Mouse (Mus musculus) MEL (cell line): ENCODE measurements at regions not wholly inside any gene's neighbourhood (a gene's known extent, or its start where the extent isn't known, plus 50 kb on each side); places are given as distances from the start of the nearest gene placed in this dataset.

Experiments
- DNase-seq: peaks from one replicate; pipeline ENCODE4 v3.0.0; 2011; ENCODE audit warnings: low read depth, low spot score
- H3K27ac ChIP-seq: 2 replicates; pipeline ENCODE4 v1.5.1; 2012; ENCODE audit warnings: low read depth, mild to moderate bottlenecking, control low read depth, low read length, moderate library complexity; ENCODE audit not compliant: control insufficient read depth
- H3K27me3 ChIP-seq, 2 experiments: fragments of 150-350 bp in 1 of 2; sonication (generic) in 1 of 2; 2 replicates each; pipeline ENCODE4 v1.6.1; 2012; ENCODE audit warnings: low read length in 2 of 2, mild to moderate bottlenecking in 2 of 2, improper control_type of control experiment in 1 of 2, moderate library complexity in 1 of 2; ENCODE audit not compliant: insufficient read depth in 2 of 2, control insufficient read depth in 1 of 2
- H3K36me3 ChIP-seq, 2 experiments: 2 replicates each; pipeline ENCODE4 v1.6.1; 2012 to 2014; ENCODE audit warnings: low read length in 2 of 2, improper control_type of control experiment in 1 of 2, inconsistent platforms in 1 of 2, mild to moderate bottlenecking in 1 of 2; ENCODE audit not compliant: insufficient read depth in 2 of 2, control insufficient read depth in 1 of 2
- H3K4me1 ChIP-seq, 2 experiments: fragments of 150-350 bp in 1 of 2; sonication (generic) in 1 of 2; 2 replicates each; pipeline ENCODE4 v1.6.1; 2012; ENCODE audit warnings: low read length in 2 of 2, improper control_type of control experiment in 1 of 2, mild to moderate bottlenecking in 1 of 2; ENCODE audit not compliant: insufficient read depth in 2 of 2, control insufficient read depth in 1 of 2
- H3K4me3 ChIP-seq, 2 experiments: fragments of 150-350 bp in 1 of 2; sonication (generic) in 1 of 2; 2 replicates each; pipeline ENCODE4 v1.5.1; 2012; ENCODE audit warnings: low read depth in 2 of 2, low read length in 2 of 2, mild to moderate bottlenecking in 2 of 2, moderate library complexity in 2 of 2, control low read depth in 1 of 2, improper control_type of control experiment in 1 of 2; ENCODE audit not compliant: control insufficient read depth in 1 of 2, insufficient read depth in 1 of 2
- H3K79me2 ChIP-seq: 2 replicates; pipeline ENCODE4 v1.6.1; 2012; ENCODE audit warnings: mild to moderate bottlenecking, low read length, moderate library complexity; ENCODE audit not compliant: control insufficient read depth, poor library complexity, insufficient read depth
- H3K9ac ChIP-seq: 2 replicates; pipeline ENCODE4 v1.6.1; 2012; ENCODE audit warnings: low read depth, mild to moderate bottlenecking, control low read depth, low read length, moderate library complexity; ENCODE audit not compliant: control insufficient read depth, poor library complexity, severe bottlenecking
- H3K9me3 ChIP-seq: fragments of 150-350 bp; sonication (generic); replicated peaks from 2 replicates; pipeline ENCODE4 v1.6.1; 2012; ENCODE audit warnings: mild to moderate bottlenecking, low read length, improper control_type of control experiment, moderate library complexity; ENCODE audit not compliant: insufficient read depth
- BHLHE40 ChIP-seq: IDR thresholded peaks from 2 replicates; pipeline ENCODE4 v1.6.1; 2012; ENCODE audit warnings: low read depth, mild to moderate bottlenecking, inconsistent platforms, low read length, improper control_type of control experiment, borderline replicate concordance
- CHD1 ChIP-seq: IDR thresholded peaks from 2 replicates; pipeline ENCODE4 v1.6.1; 2012; ENCODE audit warnings: low read depth, mild to moderate bottlenecking, inconsistent platforms, low read length, improper control_type of control experiment
- CHD2 ChIP-seq: IDR thresholded peaks from 2 replicates; pipeline ENCODE4 v1.6.1; 2011; ENCODE audit warnings: low read length, improper control_type of control experiment
- CTCF ChIP-seq, 3 experiments: IDR thresholded peaks in 2 of 3; conservative IDR thresholded peaks in 1 of 3; 2 replicates each; pipeline ENCODE4 v1.5.1; 2011 to 2012; ENCODE audit warnings: low read length in 3 of 3, low read depth in 2 of 3, mild to moderate bottlenecking in 2 of 3, improper control_type of control experiment in 1 of 3, inconsistent platforms in 1 of 3, mixed read lengths in 1 of 3, moderate library complexity in 1 of 3; ENCODE audit not compliant: control insufficient read depth in 1 of 3, insufficient read depth in 1 of 3, poor library complexity in 1 of 3, severe bottlenecking in 1 of 3
- GABPA ChIP-seq: IDR thresholded peaks from 2 replicates; pipeline ENCODE4 v1.6.1; 2012; ENCODE audit warnings: low read depth, mild to moderate bottlenecking, inconsistent platforms, low read length, improper control_type of control experiment, moderate library complexity
- GATA1 ChIP-seq: IDR thresholded peaks from 2 replicates; pipeline ENCODE4 v1.6.1; 2011; ENCODE audit warnings: low read depth, low read length, improper control_type of control experiment
- HCFC1 ChIP-seq: IDR thresholded peaks from 2 replicates; pipeline ENCODE4 v1.6.1; 2012; ENCODE audit warnings: low read depth, mild to moderate bottlenecking, inconsistent platforms, low read length, improper control_type of control experiment, moderate library complexity
- JUND ChIP-seq: IDR thresholded peaks from 2 replicates; pipeline ENCODE4 v1.6.1; 2011; ENCODE audit warnings: low read depth, mild to moderate bottlenecking, improper control_type of control experiment, low read length
- NRF1 ChIP-seq: IDR thresholded peaks from 2 replicates; pipeline ENCODE4 v1.6.1; 2014; ENCODE audit warnings: low read depth, mild to moderate bottlenecking, inconsistent platforms, low read length, improper control_type of control experiment, moderate library complexity; ENCODE audit not compliant: poor library complexity, insufficient read depth, severe bottlenecking
- SMC3 ChIP-seq: IDR thresholded peaks from 2 replicates; pipeline ENCODE4 v1.6.1; 2011; ENCODE audit warnings: low read depth, low read length, improper control_type of control experiment
- USF1 ChIP-seq: IDR thresholded peaks from 2 replicates; pipeline ENCODE4 v1.6.1; 2014; ENCODE audit warnings: low read depth, mild to moderate bottlenecking, inconsistent platforms, low read length, improper control_type of control experiment, moderate library complexity
- USF2 ChIP-seq, 2 experiments: IDR thresholded peaks; 2 replicates each; pipeline ENCODE4 v1.6.1; 2011 to 2012; ENCODE audit warnings: improper control_type of control experiment in 2 of 2, low read length in 2 of 2, borderline replicate concordance in 1 of 2, inconsistent platforms in 1 of 2, low read depth in 1 of 2, mild to moderate bottlenecking in 1 of 2; ENCODE audit not compliant: insufficient read depth in 1 of 2
- ZC3H11A ChIP-seq: IDR thresholded peaks from 2 replicates; pipeline ENCODE4 v1.6.1; 2012; ENCODE audit warnings: low read depth, mild to moderate bottlenecking, inconsistent platforms, low read length, improper control_type of control experiment

DNA sequence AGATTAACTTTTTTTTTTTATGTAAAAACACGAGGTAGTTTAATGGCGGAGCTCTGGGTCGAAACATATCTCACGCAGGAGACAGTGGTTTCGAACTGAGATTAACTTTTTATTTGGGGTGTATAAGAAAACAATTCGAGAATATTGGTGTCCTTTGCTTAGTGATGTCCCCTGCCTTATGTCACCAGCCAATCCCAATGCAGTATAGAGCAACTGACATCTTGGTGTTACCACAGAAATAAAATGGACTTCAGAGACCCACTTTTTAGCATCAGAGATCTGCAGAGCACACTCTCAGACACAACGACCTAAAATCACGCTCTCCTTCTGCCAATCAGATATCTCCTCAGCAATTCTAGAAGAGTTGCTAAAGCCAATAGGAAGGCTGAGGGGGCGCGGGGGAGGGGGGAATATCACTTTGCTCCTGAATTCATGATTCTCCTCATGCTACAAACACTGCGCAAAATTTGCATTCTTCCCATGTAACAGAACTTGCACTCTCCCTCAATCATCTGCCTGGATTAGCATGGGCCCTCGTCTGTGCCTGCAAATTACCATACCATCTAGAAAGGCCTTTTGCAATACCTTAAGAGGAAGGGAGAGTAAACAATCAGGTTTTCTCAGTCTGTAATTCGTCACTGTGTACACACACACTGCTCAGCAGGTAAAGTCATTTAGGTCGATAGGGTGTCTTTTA, 128.7 kb upstream of the Sox2 start (continued):
- TF ChIP-seq CHD1 (no peak), JUND (no peak), GATA1 (no peak)
- TF ChIP-seq, all 39 proteins: peak for 0

DNA sequence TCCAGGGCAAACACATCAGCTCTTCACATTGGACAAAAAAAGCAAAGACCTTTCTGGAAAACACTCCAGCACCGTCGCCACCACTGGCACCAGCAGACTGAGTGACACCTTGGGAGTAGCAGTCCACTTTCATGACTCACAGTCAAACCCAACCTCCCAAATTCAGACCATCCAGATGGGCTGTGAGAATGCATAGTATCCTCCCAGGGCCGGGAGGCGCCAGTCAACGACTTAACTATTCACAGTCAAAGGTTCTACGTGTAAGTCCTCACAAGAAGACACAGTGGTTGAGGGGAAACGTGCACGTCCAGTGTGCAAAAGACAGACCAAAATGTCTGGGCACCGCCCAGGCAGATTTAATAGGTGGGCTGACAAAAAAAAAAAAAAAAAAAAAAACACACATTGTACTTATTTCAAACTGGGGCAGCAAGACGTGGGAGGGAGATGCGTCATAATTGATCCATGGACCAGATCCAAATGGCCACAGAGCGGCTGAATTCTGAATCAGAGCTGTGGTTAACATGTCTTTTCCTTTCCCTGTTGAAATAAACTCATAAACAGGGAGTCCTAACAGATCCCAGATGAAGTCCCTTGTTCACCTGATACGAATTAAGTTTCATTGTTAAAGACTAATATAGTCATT, 137.6 kb upstream of the Sox2 start:
- TF ChIP-seq CTCF (IDR thresholded peaks at IDR 0.05 in 2 of 3, conservative IDR thresholded peaks at IDR 0.05 in 1 of 3; ENCODE audit: control insufficient read depth in 1 of 3, insufficient read depth in 1 of 3, low read depth in 2 of 3, low read length in 3 of 3, poor library complexity in 1 of 3, severe bottlenecking in 1 of 3), result no peak
- TF ChIP-seq NRF1, result no peak
- no peak for TF ChIP-seq SMC3
- no peak for TF ChIP-seq USF1
- TF ChIP-seq JUND, result no peak
- no peak for TF ChIP-seq CHD2
- Histone ChIP-seq H3K9me3 (no peaks in the 10 kb centered on the region), H3K4me1 (no peaks in the 10 kb centered on the region), H3K27me3 (no peaks in the 10 kb centered on the region), H3K79me2 (no peaks in the 10 kb centered on the region), H3K27ac (no peak overlapping the region), H3K9ac (no peak overlapping the region), H3K4me3 (no peak overlapping the region), H3K36me3 (no peaks in the 10 kb centered on the region)
- DNase-seq, result no peak

GRCm38 (mm10) chr3:34510723-34511122, 139.5 kb upstream of the Sox2 start:
- H3K9ac ChIP-seq, result no peak overlapping the region
- H3K4me3 ChIP-seq, result no peak overlapping the region
- H3K27ac ChIP-seq, result no peak overlapping the region
- DNase-seq, result no peak
- no peaks in the 10 kb centered on the region for H3K4me1 ChIP-seq
- H3K9me3 ChIP-seq, result no peaks in the 10 kb centered on the region
- no peaks in the 10 kb centered on the region for H3K79me2 ChIP-seq
- H3K27me3 ChIP-seq, result no peaks in the 10 kb centered on the region; a peak in 1 of 4 replicates
- TF ChIP-seq USF2 (IDR thresholded peaks at IDR 0.05; ENCODE audit: borderline replicate concordance in 1 of 2, insufficient read depth in 1 of 2, low read depth in 1 of 2, low read length in 2 of 2), result no peak
- no peak for TF ChIP-seq GABPA
- TF ChIP-seq ZC3H11A, result no peak
- TF ChIP-seq BHLHE40, result no peak
- no peak for TF ChIP-seq HCFC1
- TF ChIP-seq, all 39 proteins: peak for 0
- no peaks in the 10 kb centered on the region for H3K36me3 ChIP-seq
